Mouse (Mus musculus) urinary bladder, postnatal 36 days (tissue): ENCODE data around the gene Hoxb6.

Experiments
- DNase-seq, 2 experiments: peaks; one replicate each; pipeline ENCODE4 v3.0.0; 2022; ENCODE audit warnings: low spot score in 2 of 2, mixed read lengths in 1 of 2

The Hoxb6 gene

GRCm38 (mm10) chr11:96316696-96317607 lies 24.7 kb downstream of the Hoxb6 start:
- peak in 1 of 2 experiments; percentile 7 for DNase-seq

GRCm38 (mm10) chr11:96317608-96318367 lies 25.5 kb downstream of the Hoxb6 start, which contains the start of gene Hoxb4:
Gene Hoxb4, plus strand, starts transcription at chr11:96318267.
- DNase-seq = no peak

- peak; percentile 47 to 77 for DNase-seq
Measured at GRCm38 (mm10) chr11:96318368-96319070, 26.2 kb downstream of the Hoxb6 start.

GRCm38 (mm10) chr11:96319071-96319902 lies 27.0 kb downstream of the Hoxb6 start:
- DNase-seq = peak in 1 of 2 experiments; percentile 22

GRCm38 (mm10) chr11:96319910-96320309 lies 27.6 kb downstream of the Hoxb6 start:
- peak; percentile 30 to 65 for DNase-seq

GRCm38 (mm10) chr11:96320688-96321087 lies 28.4 kb downstream of the Hoxb6 start:
- DNase-seq = no peak

- DNase-seq = peak in 1 of 2 experiments; percentile 10
Measured at GRCm38 (mm10) chr11:96321846-96322245, 29.6 kb downstream of the Hoxb6 start.

- no peak for DNase-seq
Measured at GRCm38 (mm10) chr11:96322738-96323137, 30.5 kb downstream of the Hoxb6 start.

- no peak for DNase-seq
Measured at GRCm38 (mm10) chr11:96323154-96323553, 30.9 kb downstream of the Hoxb6 start, which contains the start of gene Hoxb3. Gene Hoxb3, plus strand, starts transcription at chr11:96323326.

- DNase-seq = no peak
Measured at GRCm38 (mm10) chr11:96324125-96324524, 31.8 kb downstream of the Hoxb6 start.

GRCm38 (mm10) chr11:96324965-96325364 lies 32.7 kb downstream of the Hoxb6 start:
- no peak for DNase-seq

GRCm38 (mm10) chr11:96325747-96326212 lies 33.5 kb downstream of the Hoxb6 start:
- DNase-seq = no peak

- DNase-seq = no peak
Measured at GRCm38 (mm10) chr11:96326705-96327104, 34.4 kb downstream of the Hoxb6 start.

- DNase-seq = no peak
Measured at GRCm38 (mm10) chr11:96327122-96327521, 34.8 kb downstream of the Hoxb6 start.

GRCm38 (mm10) chr11:96327750-96328149 lies 35.5 kb downstream of the Hoxb6 start:
- DNase-seq = no peak

GRCm38 (mm10) chr11:96328605-96329004 lies 36.3 kb downstream of the Hoxb6 start:
- no peak for DNase-seq

GRCm38 (mm10) chr11:96332105-96332504 lies 39.8 kb downstream of the Hoxb6 start:
- no peak for DNase-seq

- DNase-seq = no peak
Measured at GRCm38 (mm10) chr11:96332618-96333032, 40.3 kb downstream of the Hoxb6 start.

- DNase-seq = no peak
Measured at GRCm38 (mm10) chr11:96333241-96334001, 41.1 kb downstream of the Hoxb6 start.

GRCm38 (mm10) chr11:96334002-96334364 lies 41.7 kb downstream of the Hoxb6 start:
- no peak for DNase-seq
